Mouse (Mus musculus): ENCODE data around the gene Irx1. TPM values are rescaled to one million over a fixed set of nuclear protein-coding genes. Genes with fewer than 3 reads are reported as not detected.
A peak's percentile ranks its signal among the peaks of the same experiment; 100 is the strongest.

Irx1 gene
- polyA plus RNA-seq, 2 experiments = 0.06 TPM; not detected in 1

- peaks cover 75% of the 10 kb centered on the region for H3K27me3 ChIP-seq (ENCODE audit: control insufficient read depth, insufficient read depth, low read length)
- H3K4me1 ChIP-seq (replicated peaks; ENCODE audit: control insufficient read depth in 2 of 2, insufficient read depth in 2 of 2, low read length in 1 of 2) = no peaks in the 10 kb centered on the region
- 3% methylated on average over 15 of the region's 16 CpGs for WGBS (ENCODE audit: insufficient replicate concordance)
- DNase-seq (ENCODE audit: low read depth in 3 of 3, low spot score in 3 of 3) (no peak), ATAC-seq (ENCODE audit: insufficient read depth) (no peak)
- no peak overlapping the region for H3K4me2 ChIP-seq (ENCODE audit: low read depth)
- no peaks in the 10 kb centered on the region for H3K36me3 ChIP-seq (replicated peaks; ENCODE audit: control insufficient read depth, insufficient read depth, low read depth)
- H3K9me3 ChIP-seq (ENCODE audit: control insufficient read depth, low read length) = no peaks in the 10 kb centered on the region
- H3K9ac ChIP-seq (replicated peaks) = no peak overlapping the region
- no peak overlapping the region for H3K4me3 ChIP-seq (ENCODE audit: insufficient read depth in 1 of 2, low read depth in 2 of 2, low read length in 2 of 2)
- no peak for TF ChIP-seq EP300 (IDR thresholded peaks at IDR 0.05; ENCODE audit: low read depth)
- no peak overlapping the region for H3K27ac ChIP-seq
These were observed 4.9 kb downstream of the Irx1 start for GRCm38 (mm10) chr13:71958651-71959050.

DNA sequence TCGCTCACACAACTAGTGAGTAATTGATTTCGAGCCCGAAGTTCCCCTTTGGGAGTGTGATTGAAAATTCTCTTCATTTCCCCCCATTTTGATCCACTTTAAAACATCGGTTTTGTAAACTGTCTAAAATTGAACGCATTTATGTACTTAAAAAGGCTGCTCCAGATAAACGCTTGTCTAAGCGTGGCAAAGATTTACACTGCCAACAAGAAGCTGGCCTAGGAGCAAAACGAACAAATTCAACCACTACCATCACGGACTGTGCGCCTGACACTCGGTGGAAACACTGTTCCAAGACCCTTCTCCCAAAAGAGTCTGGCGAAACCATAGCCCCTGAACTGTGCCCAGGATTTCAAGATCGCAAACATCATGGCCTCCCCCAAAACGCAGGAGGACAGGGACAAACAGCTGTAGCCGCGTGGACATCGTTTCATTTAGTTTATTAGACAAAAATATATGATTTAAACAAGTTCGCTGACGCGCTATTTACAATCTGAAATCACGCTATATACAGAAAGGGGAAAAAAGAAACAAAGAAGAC, 5.6 kb downstream of the Irx1 start:
- no peak for ATAC-seq (ENCODE audit: insufficient read depth)
- no peak for DNase-seq (ENCODE audit: low read depth in 3 of 3, low spot score in 3 of 3)
- Histone ChIP-seq H3K9me3 (ENCODE audit: control insufficient read depth, low read length) (no peaks in the 10 kb centered on the region), H3K27ac (no peak overlapping the region), H3K4me2 (ENCODE audit: low read depth) (no peak overlapping the region), H3K4me1 (replicated peaks; ENCODE audit: control insufficient read depth in 2 of 2, insufficient read depth in 2 of 2, low read length in 1 of 2) (no peaks in the 10 kb centered on the region), H3K36me3 (replicated peaks; ENCODE audit: control insufficient read depth, insufficient read depth, low read depth) (no peaks in the 10 kb centered on the region), H3K27me3 (ENCODE audit: control insufficient read depth, insufficient read depth, low read length) (peaks cover 67% of the 10 kb centered on the region), H3K9ac (replicated peaks) (no peak overlapping the region), H3K4me3 (ENCODE audit: insufficient read depth in 1 of 2, low read depth in 2 of 2, low read length in 2 of 2) (no peak overlapping the region)
- WGBS (ENCODE audit: insufficient replicate concordance) = 1% methylated on average over 21 of the region's 21 CpGs
- TF ChIP-seq CTCF (IDR thresholded peaks at IDR 0.05; ENCODE audit: low read depth) (no peak), EP300 (IDR thresholded peaks at IDR 0.05; ENCODE audit: low read depth) (no peak)

DNA sequence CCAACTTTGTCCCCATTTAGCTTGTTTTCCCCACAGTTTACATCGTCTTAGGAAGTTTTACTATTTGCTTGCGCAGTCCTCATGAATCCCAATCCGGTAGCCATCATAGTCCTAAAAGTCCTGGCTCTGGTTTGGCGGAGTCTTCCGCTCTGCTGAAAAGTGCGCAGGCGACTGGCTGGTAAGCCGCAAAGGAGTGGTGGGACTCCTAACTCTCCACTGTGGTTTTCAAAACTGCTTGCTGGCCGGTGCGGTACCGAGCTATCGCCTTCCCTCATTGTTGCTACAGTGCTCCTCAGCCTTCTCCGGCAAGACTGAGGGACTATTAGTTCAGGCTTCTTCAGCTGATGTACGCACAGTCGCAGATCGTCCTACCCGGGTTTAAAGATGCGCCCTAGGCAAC, 6.4 kb downstream of the Irx1 start:
- no peak for TF ChIP-seq EP300 (IDR thresholded peaks at IDR 0.05; ENCODE audit: low read depth)
- TF ChIP-seq CTCF (IDR thresholded peaks at IDR 0.05; ENCODE audit: low read depth) = no peak

GRCm38 (mm10) chr13:71956481-71956880, 7.0 kb downstream of the Irx1 start:
- no peaks in the 10 kb centered on the region for H3K9me3 ChIP-seq (ENCODE audit: control insufficient read depth, low read length)
- TF ChIP-seq EP300 (IDR thresholded peaks at IDR 0.05; ENCODE audit: low read depth) (no peak), CTCF (IDR thresholded peaks at IDR 0.05; ENCODE audit: low read depth) (peak; percentile 62)
- H3K4me2 ChIP-seq (ENCODE audit: low read depth) = no peak overlapping the region
- no peak for ATAC-seq (ENCODE audit: insufficient read depth)
- H3K4me1 ChIP-seq (replicated peaks; ENCODE audit: control insufficient read depth in 2 of 2, insufficient read depth in 2 of 2, low read length in 1 of 2) = no peaks in the 10 kb centered on the region
- whole genome bisulfite sequencing (ENCODE audit: insufficient replicate concordance) = 0% methylated on average over 9 of the region's 9 CpGs
- H3K27me3 ChIP-seq (ENCODE audit: control insufficient read depth, insufficient read depth, low read length) = peaks cover 53% of the 10 kb centered on the region
- no peak overlapping the region for H3K27ac ChIP-seq
- no peak overlapping the region for H3K9ac ChIP-seq (replicated peaks)
- no peak overlapping the region for H3K4me3 ChIP-seq (ENCODE audit: insufficient read depth in 1 of 2, low read depth in 2 of 2, low read length in 2 of 2)
- no peak for DNase-seq (ENCODE audit: low read depth in 3 of 3, low spot score in 3 of 3)
- H3K36me3 ChIP-seq (replicated peaks; ENCODE audit: control insufficient read depth, insufficient read depth, low read depth) = no peaks in the 10 kb centered on the region

More for the DNA sequence above, 6.4 kb downstream of the Irx1 start:
- Histone ChIP-seq H3K27me3 (ENCODE audit: control insufficient read depth, insufficient read depth, low read length) (peaks cover 60% of the 10 kb centered on the region), H3K4me2 (ENCODE audit: low read depth) (no peak overlapping the region), H3K36me3 (replicated peaks; ENCODE audit: control insufficient read depth, insufficient read depth, low read depth) (no peaks in the 10 kb centered on the region), H3K27ac (no peak overlapping the region), H3K4me3 (ENCODE audit: insufficient read depth in 1 of 2, low read depth in 2 of 2, low read length in 2 of 2) (no peak overlapping the region), H3K9ac (replicated peaks) (no peak overlapping the region), H3K9me3 (ENCODE audit: control insufficient read depth, low read length) (no peaks in the 10 kb centered on the region), H3K4me1 (replicated peaks; ENCODE audit: control insufficient read depth in 2 of 2, insufficient read depth in 2 of 2, low read length in 1 of 2) (no peaks in the 10 kb centered on the region)
- no peak for DNase-seq (ENCODE audit: low read depth in 3 of 3, low spot score in 3 of 3)
- 4% methylated on average over 18 of the region's 18 CpGs for WGBS (ENCODE audit: insufficient replicate concordance)
- ATAC-seq (ENCODE audit: insufficient read depth) = no peak

DNA sequence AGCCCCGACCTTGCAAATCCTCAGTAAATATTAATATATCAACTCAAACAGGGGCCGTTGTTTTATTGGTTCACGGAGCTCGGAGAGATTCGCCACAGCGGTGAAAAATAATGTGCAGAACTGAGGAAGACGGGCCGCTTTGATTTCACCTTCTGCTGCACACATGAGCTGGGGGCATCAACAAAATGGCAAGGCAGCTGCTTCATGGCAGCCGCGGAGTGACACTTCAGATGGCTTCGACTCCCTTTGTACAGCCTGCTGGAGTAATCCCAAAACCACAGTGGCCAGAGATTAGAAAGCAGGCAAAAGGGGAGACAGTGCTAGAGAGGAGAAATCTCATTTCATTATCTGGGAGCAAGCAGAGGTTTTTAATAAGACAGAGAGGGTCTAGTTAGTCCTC, 11.6 kb downstream of the Irx1 start:
- DNase-seq (ENCODE audit: low read depth in 3 of 3, low spot score in 3 of 3) = no peak
- Histone ChIP-seq H3K36me3 (replicated peaks; ENCODE audit: control insufficient read depth, insufficient read depth, low read depth) (no peaks in the 10 kb centered on the region), H3K27me3 (ENCODE audit: control insufficient read depth, insufficient read depth, low read length) (peaks cover 8% of the 10 kb centered on the region), H3K9me3 (ENCODE audit: control insufficient read depth, low read length) (no peaks in the 10 kb centered on the region), H3K4me1 (replicated peaks; ENCODE audit: control insufficient read depth in 2 of 2, insufficient read depth in 2 of 2, low read length in 1 of 2) (no peaks in the 10 kb centered on the region), H3K4me2 (ENCODE audit: low read depth) (no peak overlapping the region), H3K4me3 (ENCODE audit: insufficient read depth in 1 of 2, low read depth in 2 of 2, low read length in 2 of 2) (no peak overlapping the region), H3K27ac (no peak overlapping the region), H3K9ac (replicated peaks) (no peak overlapping the region)
- no peak for ATAC-seq (ENCODE audit: insufficient read depth)
- TF ChIP-seq CTCF (IDR thresholded peaks at IDR 0.05; ENCODE audit: low read depth) = no peak
- no peak for TF ChIP-seq EP300 (IDR thresholded peaks at IDR 0.05; ENCODE audit: low read depth)
- WGBS (ENCODE audit: insufficient replicate concordance) = 59% methylated on average over 11 of the region's 11 CpGs
